In the genomic region with DNA sequence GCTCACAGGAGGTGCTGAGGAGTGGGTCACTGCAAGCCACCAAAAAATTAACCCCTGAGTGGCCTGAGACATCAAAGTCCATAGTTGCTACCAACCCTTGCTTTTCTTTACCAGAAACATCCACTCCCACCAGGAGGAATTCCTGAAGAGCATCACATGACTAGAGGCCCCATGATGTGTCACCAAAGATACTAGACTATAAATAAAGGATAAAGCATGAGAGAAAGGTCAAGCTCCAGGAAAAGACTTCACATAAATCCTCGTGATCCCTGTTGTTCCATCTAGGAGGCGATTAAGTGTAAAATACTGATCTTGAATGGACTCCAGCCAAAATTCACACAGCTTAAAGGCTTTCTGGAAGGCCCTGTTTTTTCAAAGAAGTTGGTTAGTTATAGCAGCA, we compare ENCODE assay signal across 21 mouse cellular contexts.
DNase-seq lines count a peak whose midpoint lies in the region; ATAC-seq and TF ChIP-seq lines count a peak whose summit lies in the region.
"Had no signal": no experiment of that assay in that cellular context is flagged by ENCODE, and none has a peak within 500 bp of the region (broad histone marks: within the 10 kb centered on the region; RNA-seq: fewer than 3 reads in every experiment).

No protein-coding gene starts in this region.

- no peak overlapping the region for H3K4me3 ChIP-seq in intestine, postnatal 0 days (ENCODE audit: low read depth, low read length)
- H3K4me3 ChIP-seq in intestine, embryonic 15.5 days (replicated peaks), result no peak overlapping the region
- H3K4me3 ChIP-seq in kidney, embryonic 15.5 days (replicated peaks), result no peak overlapping the region
- no peak overlapping the region for H3K4me3 ChIP-seq in kidney, postnatal 0 days (replicated peaks; ENCODE audit: low read depth, low read length)
- no peak overlapping the region for H3K4me3 ChIP-seq in gastrocnemius, adult 2 months
- H3K4me3 ChIP-seq: embryonic facial prominence, embryonic 15.5 days; forebrain, embryonic 15.5 days; heart, embryonic 10.5 days; heart, embryonic 15.5 days; hindbrain, embryonic 10.5 days had no signal

- 61% methylated on average over 2 of the region's 2 CpGs for WGBS in intestine, postnatal 0 days
- WGBS in intestine, embryonic 15.5 days, result 48% methylated on average over 2 of the region's 2 CpGs
- WGBS in kidney, embryonic 15.5 days, result 16% methylated on average over 2 of the region's 2 CpGs
- 19% methylated on average over 2 of the region's 2 CpGs for WGBS in kidney, postnatal 0 days

- TF ChIP-seq CTCF in intestine, postnatal 0 days (IDR thresholded peaks at IDR 0.05; ENCODE audit: low read depth), result no peak
- TF ChIP-seq CTCF in kidney, postnatal 0 days (IDR thresholded peaks at IDR 0.05; ENCODE audit: low read depth), result no peak
- TF ChIP-seq CTCF in gastrocnemius, adult 2 months (IDR thresholded peaks at IDR 0.05), result no peak

- intact Hi-C loops in gastrocnemius, adult 2 months (cut with DNase I), result no loop called here

- no peaks in the 10 kb centered on the region for H3K36me3 ChIP-seq in intestine, postnatal 0 days (ENCODE audit: control insufficient read depth, insufficient read depth)
- H3K36me3 ChIP-seq in intestine, embryonic 15.5 days, result no peaks in the 10 kb centered on the region
- H3K36me3 ChIP-seq in kidney, embryonic 15.5 days, result no peaks in the 10 kb centered on the region
- no peaks in the 10 kb centered on the region for H3K36me3 ChIP-seq in kidney, postnatal 0 days (ENCODE audit: insufficient read depth, low read length)
- H3K36me3 ChIP-seq: embryonic facial prominence, embryonic 15.5 days; forebrain, embryonic 15.5 days; heart, embryonic 10.5 days; heart, embryonic 15.5 days; hindbrain, embryonic 10.5 days had no signal

- H3K4me2 ChIP-seq in intestine, postnatal 0 days (replicated peaks; ENCODE audit: low read depth), result no peak overlapping the region
- no peak overlapping the region for H3K4me2 ChIP-seq in intestine, embryonic 15.5 days (replicated peaks)
- H3K4me2 ChIP-seq in kidney, embryonic 15.5 days, result no peak overlapping the region
- no peak overlapping the region for H3K4me2 ChIP-seq in kidney, postnatal 0 days (ENCODE audit: low read length)
- H3K4me2 ChIP-seq: embryonic facial prominence, embryonic 15.5 days; forebrain, embryonic 15.5 days; heart, embryonic 15.5 days; hindbrain, embryonic 14.5 days had no signal

- H3K9ac ChIP-seq in intestine, postnatal 0 days (ENCODE audit: low read depth, low read length), result no peak overlapping the region
- no peak overlapping the region for H3K9ac ChIP-seq in intestine, embryonic 15.5 days
- no peak overlapping the region for H3K9ac ChIP-seq in kidney, embryonic 15.5 days
- H3K9ac ChIP-seq in kidney, postnatal 0 days (ENCODE audit: low read depth, low read length), result no peak overlapping the region
- H3K9ac ChIP-seq: embryonic facial prominence, embryonic 15.5 days; forebrain, embryonic 15.5 days; heart, embryonic 15.5 days; hindbrain, embryonic 14.5 days had no signal

- H3K9me3 ChIP-seq in intestine, postnatal 0 days (ENCODE audit: control insufficient read depth), result no peaks in the 10 kb centered on the region
- H3K9me3 ChIP-seq in intestine, embryonic 15.5 days, result no peaks in the 10 kb centered on the region
- H3K9me3 ChIP-seq in kidney, embryonic 15.5 days (replicated peaks), result no peaks in the 10 kb centered on the region
- no peaks in the 10 kb centered on the region for H3K9me3 ChIP-seq in kidney, postnatal 0 days (replicated peaks; ENCODE audit: low read length)
- H3K9me3 ChIP-seq: embryonic facial prominence, embryonic 15.5 days; forebrain, embryonic 15.5 days; heart, embryonic 10.5 days; heart, embryonic 15.5 days; hindbrain, embryonic 10.5 days had no signal

- no peaks in the 10 kb centered on the region for H3K4me1 ChIP-seq in intestine, postnatal 0 days (replicated peaks; ENCODE audit: control insufficient read depth, insufficient read depth, low read length)
- no peaks in the 10 kb centered on the region for H3K4me1 ChIP-seq in intestine, embryonic 15.5 days (replicated peaks)
- peaks cover 7% of the 10 kb centered on the region for H3K4me1 ChIP-seq in kidney, embryonic 15.5 days
- no peaks in the 10 kb centered on the region for H3K4me1 ChIP-seq in kidney, postnatal 0 days (replicated peaks; ENCODE audit: insufficient read depth, low read length)
- H3K4me1 ChIP-seq: embryonic facial prominence, embryonic 15.5 days; forebrain, embryonic 15.5 days; heart, embryonic 10.5 days; hindbrain, embryonic 10.5 days had no signal

- DNase-seq in adrenal gland, adult 2 months, result peak; percentile 6
- no peak for DNase-seq in adrenal gland, postnatal 36 days
- DNase-seq in kidney, postnatal 4 days, result no peak
- peak; percentile 91 for DNase-seq in kidney, postnatal 0 days (ENCODE audit: low spot score)
- no peak for DNase-seq in gastrocnemius, adult 2 months
- DNase-seq: adrenal gland, postnatal 25 days; cerebellum, adult 11 months; cerebellum, adult 8-10 months; cerebellum, postnatal 14 days; gastrocnemius, postnatal 10 days; heart, adult 18-20 months had no signal

- no peak overlapping the region for H3K27ac ChIP-seq in intestine, postnatal 0 days (ENCODE audit: low read depth, low read length)
- no peak overlapping the region for H3K27ac ChIP-seq in intestine, embryonic 15.5 days
- H3K27ac ChIP-seq in kidney, embryonic 15.5 days, result no peak overlapping the region
- H3K27ac ChIP-seq in kidney, postnatal 0 days, result no peak overlapping the region
- H3K27ac ChIP-seq in gastrocnemius, adult 2 months, result no peak overlapping the region
- H3K27ac ChIP-seq: embryonic facial prominence, embryonic 15.5 days; forebrain, embryonic 15.5 days; heart, embryonic 10.5 days; heart, embryonic 15.5 days; hindbrain, embryonic 10.5 days; hindbrain, embryonic 14.5 days had no signal

- no peaks in the 10 kb centered on the region for H3K27me3 ChIP-seq in intestine, postnatal 0 days (replicated peaks; ENCODE audit: control insufficient read depth, insufficient read depth, low read length)
- no peaks in the 10 kb centered on the region for H3K27me3 ChIP-seq in intestine, embryonic 15.5 days (replicated peaks)
- H3K27me3 ChIP-seq in kidney, embryonic 15.5 days, result no peaks in the 10 kb centered on the region
- H3K27me3 ChIP-seq in kidney, postnatal 0 days (ENCODE audit: insufficient read depth, low read length), result no peaks in the 10 kb centered on the region
- H3K27me3 ChIP-seq: embryonic facial prominence, embryonic 15.5 days; forebrain, embryonic 15.5 days; heart, embryonic 15.5 days had no signal

- ATAC-seq in intestine, postnatal 0 days, result 0 out of 2 replicates have a peak, but pooled peaks have one; percentile 8
- no peak for ATAC-seq in intestine, embryonic 15.5 days
- peak; percentile 62 for ATAC-seq in kidney, embryonic 15.5 days (replicated peaks; ENCODE audit: low FRiP score)
- ATAC-seq in kidney, postnatal 0 days (replicated peaks; ENCODE audit: low FRiP score, low read depth), result peak; percentile 25; the same call in 1 of the 2 replicates
- ATAC-seq: activated CD4-positive, CD25-positive, alpha-beta regulatory T cell, adult 4 months; forebrain, embryonic 15.5 days had no signal

Comparison
In these comparisons a context has a peak if more than half of its experiments do, and no peak if none do; other contexts are left out.
1. DNase-seq: peak in adrenal gland, adult 2 months (single experiment) and kidney, postnatal 0 days (single experiment); none in adrenal gland, postnatal 36 days (0 of 2), kidney, postnatal 4 days (0 of 2) and gastrocnemius, adult 2 months (single experiment).